Mouse (Mus musculus): ENCODE data around the gene Prss47. TPM values are rescaled to one million over a fixed set of nuclear protein-coding genes. Genes with fewer than 3 reads are reported as not detected.

The Prss47 gene
- not detected in 2 replicates for polyA plus RNA-seq (2015; fragmentation: Nextera tagmentation; extraction: Ambion mirVana)

DNA sequence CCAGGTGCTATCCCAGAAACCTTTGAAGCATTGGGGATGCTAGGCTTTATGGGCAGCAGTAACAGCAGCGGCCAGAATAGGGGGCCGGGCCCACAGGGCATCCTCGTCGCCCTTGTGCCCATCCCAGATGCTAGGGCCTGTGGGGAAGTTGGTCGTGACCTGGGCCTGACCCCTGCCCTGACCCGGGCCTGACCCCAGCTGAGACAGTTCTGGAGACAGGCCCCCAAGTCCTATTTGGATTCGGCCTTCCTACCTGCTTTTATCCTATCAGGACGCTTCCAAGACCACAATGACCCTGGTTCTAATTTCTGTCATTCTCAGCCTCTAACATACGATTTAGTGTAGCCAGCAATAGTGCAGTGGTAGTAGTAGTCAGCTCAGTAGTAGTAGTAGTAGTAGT, at the start of gene Prss47:
Gene Prss47 (minus strand): TSS at position 101 of the 400 bp plus-strand sequence.
- no peaks in the 10 kb centered on the region for H3K4me1 ChIP-seq
- no peak within 1 kb of the TSS for H3K27ac ChIP-seq
- no peak within 1 kb of the TSS for H3K4me3 ChIP-seq
- H3K4me2 ChIP-seq, result no peak within 1 kb of the TSS
- 82% methylated on average over 9 of the region's 9 CpGs for WGBS
- no peak within 1 kb of the TSS for H3K9ac ChIP-seq
- no peak for ATAC-seq (ENCODE audit: borderline replicate concordance, extremely low read depth, low FRiP score, low TSS enrichment)
- no peaks in the 10 kb centered on the region for H3K27me3 ChIP-seq
- H3K9me3 ChIP-seq, result no peaks in the 10 kb centered on the region
- H3K36me3 ChIP-seq, result no peaks in the 10 kb centered on the region

DNA sequence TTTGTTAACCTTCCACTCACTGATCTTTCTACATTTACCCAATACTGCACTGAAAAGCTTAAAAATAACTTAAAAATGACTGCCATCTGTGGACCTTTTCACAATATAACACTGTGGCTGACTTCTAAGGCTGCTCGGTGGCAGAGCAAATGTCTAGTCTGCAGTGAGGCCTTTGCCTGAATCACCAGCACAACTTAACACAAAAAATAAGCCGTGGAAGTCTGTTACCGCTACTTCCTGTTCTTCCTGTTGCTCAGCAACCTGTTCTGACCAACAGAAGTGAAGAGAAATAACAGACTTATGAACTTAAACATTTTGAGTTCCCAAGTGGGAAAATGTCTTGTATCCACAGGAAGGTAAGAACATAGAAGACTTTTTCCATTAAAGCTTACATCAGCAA, 48.7 kb upstream of the Prss47 start:
- H3K4me2 ChIP-seq, result no peak overlapping the region
- peaks cover 7% of the 10 kb centered on the region for H3K9me3 ChIP-seq
- ATAC-seq (ENCODE audit: borderline replicate concordance, extremely low read depth, low FRiP score, low TSS enrichment), result no peak
- H3K9ac ChIP-seq, result no peak overlapping the region
- no peaks in the 10 kb centered on the region for H3K27me3 ChIP-seq
- WGBS, result 88% methylated on average over 3 of the region's 3 CpGs
- H3K4me3 ChIP-seq, result no peak overlapping the region
- H3K4me1 ChIP-seq, result no peaks in the 10 kb centered on the region
- H3K36me3 ChIP-seq, result peaks cover 5% of the 10 kb centered on the region; the same call in 1 of the 2 replicates
- H3K27ac ChIP-seq, result no peak overlapping the region

DNA sequence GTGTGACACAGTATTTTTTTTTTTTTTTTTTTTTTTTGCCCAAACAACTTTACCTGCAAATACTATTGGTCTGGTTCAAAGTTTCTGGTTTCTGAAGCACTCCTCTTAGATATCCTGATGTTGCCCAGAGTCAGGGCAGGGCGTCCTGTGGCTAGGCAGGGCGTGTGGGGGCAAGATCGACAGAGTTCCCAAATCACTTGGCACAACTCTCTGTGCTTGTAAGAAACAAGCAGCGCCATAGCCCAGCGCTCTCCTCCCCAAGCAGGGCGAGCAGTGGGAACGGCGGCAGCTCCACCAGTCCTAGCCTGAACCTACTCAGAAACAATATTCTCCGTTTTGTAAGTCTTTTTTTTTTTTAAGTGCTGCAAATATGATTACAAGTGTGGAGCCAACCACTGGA, 48.1 kb upstream of the Prss47 start:
- Histone ChIP-seq H3K27me3 (no peaks in the 10 kb centered on the region), H3K4me2 (no peak overlapping the region), H3K27ac (no peak overlapping the region), H3K36me3 (peaks cover 5% of the 10 kb centered on the region; the same call in 1 of the 2 replicates), H3K9me3 (peaks cover 3% of the 10 kb centered on the region; the same call in 1 of the 2 replicates), H3K4me1 (no peaks in the 10 kb centered on the region), H3K4me3 (no peak overlapping the region), H3K9ac (no peak overlapping the region)
- ATAC-seq (ENCODE audit: borderline replicate concordance, extremely low read depth, low FRiP score, low TSS enrichment), result no peak
- 93% methylated on average over 9 of the region's 9 CpGs for WGBS

- Histone ChIP-seq H3K27me3 (no peaks in the 10 kb centered on the region), H3K4me2 (no peak overlapping the region)
These were observed 44.5 kb upstream of the Prss47 start for GRCm38 (mm10) chr13:65097018-65097417.

DNA sequence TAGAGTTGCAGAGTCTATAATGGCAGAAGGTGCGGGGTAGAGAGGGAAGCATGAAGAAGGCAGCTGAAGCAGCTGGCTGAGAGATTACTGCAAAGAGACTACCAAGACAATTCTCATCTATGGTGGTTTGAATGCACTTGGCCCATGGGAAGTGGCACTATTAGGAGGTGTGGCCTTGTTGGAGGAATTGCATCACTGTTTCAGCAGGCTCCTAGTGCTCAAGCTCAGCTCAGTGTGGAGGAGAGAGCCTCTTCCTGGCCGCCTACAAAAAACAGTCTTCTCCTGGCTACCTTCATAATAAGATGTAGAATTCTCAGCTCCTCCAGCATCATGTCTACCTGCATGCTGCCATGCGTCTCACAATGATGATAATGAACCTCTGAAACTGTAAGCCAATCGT, 43.4 kb upstream of the Prss47 start:
- H3K4me1 ChIP-seq, result no peaks in the 10 kb centered on the region
- no peak overlapping the region for H3K9ac ChIP-seq
- no peak overlapping the region for H3K4me3 ChIP-seq
- no peaks in the 10 kb centered on the region for H3K9me3 ChIP-seq
- peaks cover 9% of the 10 kb centered on the region; the same call in 1 of the 2 replicates for H3K36me3 ChIP-seq
- H3K27me3 ChIP-seq, result no peaks in the 10 kb centered on the region
- WGBS, result 92% methylated on average over 4 of the region's 4 CpGs
- no peak overlapping the region for H3K27ac ChIP-seq
- ATAC-seq (ENCODE audit: borderline replicate concordance, extremely low read depth, low FRiP score, low TSS enrichment), result no peak
- no peak overlapping the region for H3K4me2 ChIP-seq

More at GRCm38 (mm10) chr13:65097018-65097417, 44.5 kb upstream of the Prss47 start:
- H3K9ac ChIP-seq, result no peak overlapping the region
- H3K4me3 ChIP-seq, result no peak overlapping the region
- 0 out of 2 replicates have a peak, but pooled peaks cover 2% of the 10 kb centered on the region for H3K9me3 ChIP-seq
- H3K4me1 ChIP-seq, result no peaks in the 10 kb centered on the region
- ATAC-seq (ENCODE audit: borderline replicate concordance, extremely low read depth, low FRiP score, low TSS enrichment), result no peak
- peaks cover 12% of the 10 kb centered on the region; the same call in 1 of the 2 replicates for H3K36me3 ChIP-seq
- no peak overlapping the region for H3K27ac ChIP-seq

GRCm38 (mm10) chr13:65069969-65070368, 17.4 kb upstream of the Prss47 start:
- no peaks in the 10 kb centered on the region for H3K27me3 ChIP-seq
- H3K27ac ChIP-seq, result no peak overlapping the region
- no peaks in the 10 kb centered on the region for H3K4me1 ChIP-seq
- H3K4me2 ChIP-seq, result no peak overlapping the region
- H3K9ac ChIP-seq, result no peak overlapping the region
- WGBS, result 80% methylated on average over 2 of the region's 2 CpGs
- H3K36me3 ChIP-seq, result peaks cover 28% of the 10 kb centered on the region
- no peak for ATAC-seq (ENCODE audit: borderline replicate concordance, extremely low read depth, low FRiP score, low TSS enrichment)
- no peak overlapping the region for H3K4me3 ChIP-seq
- H3K9me3 ChIP-seq, result no peaks in the 10 kb centered on the region

GRCm38 (mm10) chr13:65035057-65035456, 17.5 kb downstream of the Prss47 start:
- no peak overlapping the region for H3K4me2 ChIP-seq
- no peaks in the 10 kb centered on the region for H3K36me3 ChIP-seq
- WGBS, result 61% methylated on average over 4 of the region's 4 CpGs
- H3K4me3 ChIP-seq, result no peak overlapping the region
- no peaks in the 10 kb centered on the region for H3K9me3 ChIP-seq
- no peak overlapping the region for H3K27ac ChIP-seq
- no peaks in the 10 kb centered on the region for H3K4me1 ChIP-seq
- H3K9ac ChIP-seq, result no peak overlapping the region
- no peak for ATAC-seq (ENCODE audit: borderline replicate concordance, extremely low read depth, low FRiP score, low TSS enrichment)
- H3K27me3 ChIP-seq, result no peaks in the 10 kb centered on the region

- Histone ChIP-seq H3K27ac (no peak within 1 kb of the TSS), H3K4me3 (no peak within 1 kb of the TSS), H3K9me3 (no peaks in the 10 kb centered on the region), H3K36me3 (no peaks in the 10 kb centered on the region), H3K4me2 (no peak within 1 kb of the TSS), H3K27me3 (no peaks in the 10 kb centered on the region), H3K4me1 (no peaks in the 10 kb centered on the region), H3K9ac (no peak within 1 kb of the TSS)
- no peak for ATAC-seq (ENCODE audit: borderline replicate concordance, extremely low read depth, low FRiP score, low TSS enrichment)
These were observed 19.8 kb downstream of the Prss47 start, which contains the start of gene Spata31d1c for GRCm38 (mm10) chr13:65032758-65033157. Gene Spata31d1c, plus strand, starts transcription at chr13:65033058.

DNA sequence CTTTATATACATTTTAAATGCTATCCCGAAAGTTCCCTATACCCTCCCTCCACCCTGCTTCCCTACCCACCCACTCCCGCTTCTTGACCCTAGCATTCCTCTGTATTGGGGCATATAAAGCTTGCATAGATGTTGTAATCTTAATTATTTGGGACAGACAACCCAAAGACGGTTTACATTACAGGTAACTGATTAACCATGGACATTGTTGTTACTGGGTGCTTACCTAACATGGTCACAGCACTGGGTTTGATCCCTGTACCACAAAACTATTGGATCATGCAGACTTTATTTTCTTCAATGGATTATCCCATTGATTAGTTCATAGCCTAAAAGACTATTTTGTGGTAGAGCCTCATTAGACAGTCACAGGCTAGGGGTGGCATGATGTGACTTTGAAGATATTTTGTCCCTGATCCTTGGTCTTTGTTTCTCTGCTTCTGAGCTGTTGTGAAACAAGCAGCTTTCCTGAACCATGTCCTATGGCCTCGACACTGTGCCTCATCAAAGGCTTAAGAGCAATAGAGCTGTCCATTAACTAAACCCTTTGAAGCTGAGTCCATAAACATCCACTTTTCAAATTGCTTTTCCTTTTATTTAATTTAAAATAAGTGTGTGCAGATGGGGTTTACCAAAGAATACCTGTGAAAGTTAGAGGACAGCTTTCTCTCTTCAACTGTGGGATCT, 41.4 kb downstream of the Prss47 start:
- Histone ChIP-seq H3K4me1 (no peaks in the 10 kb centered on the region), H3K36me3 (no peaks in the 10 kb centered on the region), H3K9ac (no peak overlapping the region), H3K27me3 (no peaks in the 10 kb centered on the region), H3K27ac (no peak overlapping the region), H3K4me3 (no peak overlapping the region), H3K9me3 (no peaks in the 10 kb centered on the region), H3K4me2 (no peak overlapping the region)
- 67% methylated on average over 4 of the region's 4 CpGs for WGBS
- ATAC-seq (ENCODE audit: borderline replicate concordance, extremely low read depth, low FRiP score, low TSS enrichment), result no peak

GRCm38 (mm10) chr13:65007971-65008370, 44.6 kb downstream of the Prss47 start:
- Histone ChIP-seq H3K4me1 (no peaks in the 10 kb centered on the region), H3K27me3 (no peaks in the 10 kb centered on the region), H3K36me3 (no peaks in the 10 kb centered on the region), H3K9ac (no peak overlapping the region), H3K4me2 (no peak overlapping the region), H3K4me3 (no peak overlapping the region), H3K27ac (no peak overlapping the region), H3K9me3 (no peaks in the 10 kb centered on the region)
- ATAC-seq (ENCODE audit: borderline replicate concordance, extremely low read depth, low FRiP score, low TSS enrichment), result no peak
- WGBS, result 58% methylated on average over 1 of the region's 1 CpGs

DNA sequence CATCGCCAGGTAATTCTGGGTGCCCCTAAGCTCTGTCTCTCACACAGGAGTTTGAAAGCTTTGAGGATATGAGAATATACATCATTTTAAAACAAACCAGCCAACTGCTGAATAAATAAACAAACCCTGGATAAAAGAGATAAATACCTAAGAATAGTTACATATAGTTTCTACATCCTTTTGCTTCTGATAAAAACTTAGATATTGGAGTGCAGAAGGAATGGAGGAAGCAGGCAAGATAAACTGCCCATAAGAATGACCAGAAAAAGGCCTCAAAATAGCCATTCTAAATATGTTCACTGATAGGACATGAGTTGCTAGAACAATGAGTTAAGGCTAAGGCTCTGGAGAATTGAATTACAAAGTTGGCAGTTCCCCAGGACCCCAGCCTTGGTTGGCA, 45.8 kb downstream of the Prss47 start:
- H3K36me3 ChIP-seq, result no peaks in the 10 kb centered on the region
- H3K27me3 ChIP-seq, result no peaks in the 10 kb centered on the region
- H3K4me1 ChIP-seq, result no peaks in the 10 kb centered on the region
- no peak overlapping the region for H3K9ac ChIP-seq
- 61% methylated on average over 1 of the region's 1 CpGs for WGBS
- no peak overlapping the region for H3K4me3 ChIP-seq
- no peak for ATAC-seq (ENCODE audit: borderline replicate concordance, extremely low read depth, low FRiP score, low TSS enrichment)
- H3K4me2 ChIP-seq, result no peak overlapping the region
- H3K27ac ChIP-seq, result no peak overlapping the region
- no peaks in the 10 kb centered on the region for H3K9me3 ChIP-seq

DNA sequence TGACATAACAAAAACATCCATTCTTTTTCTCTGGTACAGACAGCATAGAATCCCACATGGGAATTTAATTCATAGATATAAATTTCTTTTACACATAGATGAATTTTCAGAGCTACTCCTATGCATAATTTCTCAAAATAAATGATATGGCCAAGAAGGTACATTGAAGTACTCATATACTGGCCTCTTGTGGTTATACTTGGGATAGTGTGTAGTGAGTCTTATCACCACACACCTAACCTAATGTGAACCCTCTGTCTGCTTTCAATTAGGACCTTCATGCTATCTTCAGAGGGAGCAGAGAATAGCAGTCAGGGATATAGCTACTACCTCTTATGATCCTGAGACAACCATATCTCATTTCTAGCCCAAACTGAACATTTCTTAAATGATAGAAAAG, 47.1 kb downstream of the Prss47 start:
- H3K27ac ChIP-seq, result no peak overlapping the region
- no peak overlapping the region for H3K4me2 ChIP-seq
- no peaks in the 10 kb centered on the region for H3K27me3 ChIP-seq
- no peaks in the 10 kb centered on the region for H3K9me3 ChIP-seq
- H3K4me3 ChIP-seq, result no peak overlapping the region
- no peaks in the 10 kb centered on the region for H3K4me1 ChIP-seq
- H3K9ac ChIP-seq, result no peak overlapping the region
- no peaks in the 10 kb centered on the region for H3K36me3 ChIP-seq
- ATAC-seq (ENCODE audit: borderline replicate concordance, extremely low read depth, low FRiP score, low TSS enrichment), result no peak

Data from lung, embryonic 15.5 days (tissue).